Mouse (Mus musculus): Measurements from ENCODE around the gene Gm20388.

Gm20388 gene

GRCm38 (mm10) chr8:120119429-120119828 lies 208.8 kb downstream of the Gm20388 start:
- DNase-seq (ENCODE audit: extremely low spot score, low spot score), result no peak

- no peak for DNase-seq (ENCODE audit: extremely low spot score, low spot score)
These were observed 209.3 kb downstream of the Gm20388 start for GRCm38 (mm10) chr8:120119931-120120330.

- no peak for DNase-seq (ENCODE audit: extremely low spot score, low spot score)
These were observed 210.3 kb downstream of the Gm20388 start for GRCm38 (mm10) chr8:120120951-120121350.

- no peak for DNase-seq (ENCODE audit: extremely low spot score, low spot score)
These were observed 213.6 kb downstream of the Gm20388 start for GRCm38 (mm10) chr8:120124261-120124660.

- DNase-seq (ENCODE audit: extremely low spot score, low spot score), result no peak
These were observed 214.3 kb downstream of the Gm20388 start for GRCm38 (mm10) chr8:120124836-120125389.

GRCm38 (mm10) chr8:120126357-120127161 lies 215.9 kb downstream of the Gm20388 start:
- no peak for DNase-seq (ENCODE audit: extremely low spot score, low spot score)

- no peak for DNase-seq (ENCODE audit: extremely low spot score, low spot score)
These were observed 218.9 kb downstream of the Gm20388 start for GRCm38 (mm10) chr8:120129547-120129946.

- no peak for DNase-seq (ENCODE audit: extremely low spot score, low spot score)
These were observed 220.5 kb downstream of the Gm20388 start for GRCm38 (mm10) chr8:120131158-120131557.

GRCm38 (mm10) chr8:120133169-120133568 lies 222.5 kb downstream of the Gm20388 start:
- no peak for DNase-seq (ENCODE audit: extremely low spot score, low spot score)

- no peak for DNase-seq (ENCODE audit: extremely low spot score, low spot score)
These were observed 225.0 kb downstream of the Gm20388 start for GRCm38 (mm10) chr8:120135687-120136086.

- DNase-seq (ENCODE audit: extremely low spot score, low spot score), result no peak
These were observed 226.0 kb downstream of the Gm20388 start for GRCm38 (mm10) chr8:120136618-120137017.

- DNase-seq (ENCODE audit: extremely low spot score, low spot score), result no peak
These were observed 228.3 kb downstream of the Gm20388 start for GRCm38 (mm10) chr8:120138958-120139357.

- no peak for DNase-seq (ENCODE audit: extremely low spot score, low spot score)
These were observed 230.1 kb downstream of the Gm20388 start for GRCm38 (mm10) chr8:120140769-120141168.

GRCm38 (mm10) chr8:120143911-120144651 lies 233.4 kb downstream of the Gm20388 start:
- DNase-seq (ENCODE audit: extremely low spot score, low spot score), result no peak

GRCm38 (mm10) chr8:120144652-120145301 lies 234.1 kb downstream of the Gm20388 start:
- no peak for DNase-seq (ENCODE audit: extremely low spot score, low spot score)

GRCm38 (mm10) chr8:120146051-120146450 lies 235.4 kb downstream of the Gm20388 start:
- no peak for DNase-seq (ENCODE audit: extremely low spot score, low spot score)

GRCm38 (mm10) chr8:120150028-120150427 lies 239.4 kb downstream of the Gm20388 start:
- peak; percentile 44 for DNase-seq (ENCODE audit: extremely low spot score, low spot score)

GRCm38 (mm10) chr8:120151151-120151550 lies 240.5 kb downstream of the Gm20388 start:
- no peak for DNase-seq (ENCODE audit: extremely low spot score, low spot score)

GRCm38 (mm10) chr8:120152636-120153035 lies 242.0 kb downstream of the Gm20388 start:
- no peak for DNase-seq (ENCODE audit: extremely low spot score, low spot score)

GRCm38 (mm10) chr8:120160366-120160765 lies 249.7 kb downstream of the Gm20388 start:
- no peak for DNase-seq (ENCODE audit: extremely low spot score, low spot score)

- no peak for DNase-seq (ENCODE audit: extremely low spot score, low spot score)
These were observed 251.2 kb downstream of the Gm20388 start for GRCm38 (mm10) chr8:120161658-120162403.
